Mouse (Mus musculus) embryonic facial prominence, embryonic 13.5 days (tissue): Measurements from ENCODE around the gene Gpr150. TPM values are rescaled to one million over a fixed set of nuclear protein-coding genes. Genes with fewer than 3 reads are reported as not detected.

Experiments
- ATAC-seq: fragments of 200-750 bp; cut with Nextera tagmentation; 2 replicates; pipeline ENCODE4 v1.8.0; 2017; ENCODE audit warnings: low read depth; ENCODE audit not compliant: insufficient number of reproducible peaks, insufficient read depth, low FRiP score, low TSS enrichment
- H3K27ac ChIP-seq: fragments of 300-500 bp; sonication (generic); 2 replicates; pipeline ENCODE4 v1.5.1; 2015; ENCODE audit warnings: moderate library complexity, mild to moderate bottlenecking, inconsistent platforms
- H3K27me3 ChIP-seq: fragments of 300-500 bp; sonication (generic); 2 replicates; pipeline ENCODE4 v1.6.1; 2015; ENCODE audit warnings: mild to moderate bottlenecking, inconsistent platforms
- H3K36me3 ChIP-seq: fragments of 300-500 bp; sonication (generic); 2 replicates; pipeline ENCODE4 v1.6.1; 2015; ENCODE audit warnings: mild to moderate bottlenecking, inconsistent platforms
- H3K4me1 ChIP-seq: fragments of 300-500 bp; sonication (generic); 2 replicates; pipeline ENCODE4 v1.6.1; 2015; ENCODE audit warnings: inconsistent platforms
- H3K4me2 ChIP-seq: fragments of 300-500 bp; sonication (generic); 2 replicates; pipeline ENCODE4 v1.6.1; 2015; ENCODE audit warnings: moderate library complexity, mild to moderate bottlenecking, inconsistent platforms
- H3K4me3 ChIP-seq: fragments of 300-500 bp; sonication (generic); 2 replicates; pipeline ENCODE4 v1.5.1; 2015; ENCODE audit warnings: mild to moderate bottlenecking, inconsistent platforms
- H3K9ac ChIP-seq: fragments of 300-500 bp; sonication (generic); 2 replicates; pipeline ENCODE4 v1.6.1; 2015; ENCODE audit warnings: mild to moderate bottlenecking, inconsistent platforms
- H3K9me3 ChIP-seq: fragments of 300-500 bp; sonication (generic); 2 replicates; pipeline ENCODE4 v1.6.1; 2016; ENCODE audit warnings: inconsistent platforms
- WGBS: fragments of 180-500 bp; shearing (Covaris S2); methylation state at CpG from one replicate; pipeline ENCODE4 v1.1.7; 2015; ENCODE audit warnings: mixed read lengths; 5-methylcytosine and 5-hydroxymethylcytosine counted together
- polyA plus RNA-seq: library from polyadenylated mRNA; unstranded; fragments of >200 nt; fragmentation: Nextera tagmentation; extraction: Ambion mirVana; gene quantifications from 2 replicates; pipeline ENCODE4 v1.2.1, GENCODE M21; 2015

The Gpr150 gene
- 0.12 TPM in 1 of 2 replicates, not detected in the other for polyA plus RNA-seq

DNA sequence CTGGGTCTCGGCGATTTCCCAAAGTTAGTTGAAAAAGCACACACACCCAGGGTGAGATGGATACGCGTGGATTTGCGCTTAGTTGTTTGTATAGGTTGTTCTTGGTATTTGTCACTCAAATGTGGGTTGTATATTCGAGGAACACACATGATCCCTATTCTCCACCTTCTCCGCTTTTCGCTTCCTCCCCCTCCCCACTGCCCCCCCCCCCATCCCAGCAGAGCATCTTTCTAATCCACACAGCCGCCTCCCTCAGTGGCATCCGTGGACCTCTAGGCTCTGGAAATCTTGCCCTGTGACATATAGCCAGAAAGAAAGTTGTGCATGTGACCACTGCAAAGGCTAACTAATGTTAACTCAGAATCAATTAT lies at the start of gene Gpr150:
TSS of gene Gpr150 (minus strand) at position 101 of the 371 bp plus-strand sequence.
- peaks cover 17% of the 10 kb centered on the region for H3K4me1 ChIP-seq
- H3K4me3 ChIP-seq, result peak within 1 kb of the TSS; percentile 50
- no peaks in the 10 kb centered on the region for H3K36me3 ChIP-seq
- H3K27me3 ChIP-seq, result peaks cover 65% of the 10 kb centered on the region
- no peaks in the 10 kb centered on the region for H3K9me3 ChIP-seq
- peak within 1 kb of the TSS; percentile 54 for H3K9ac ChIP-seq
- no peak for ATAC-seq
- WGBS, result 13% methylated on average over 10 of the region's 10 CpGs
- no peak within 1 kb of the TSS for H3K27ac ChIP-seq
- peak within 1 kb of the TSS; percentile 97 for H3K4me2 ChIP-seq

GRCm38 (mm10) chr13:76101989-76102388 lies 45.2 kb upstream of the Gpr150 start:
- Histone ChIP-seq H3K27ac (no peak overlapping the region), H3K36me3 (peaks cover 13% of the 10 kb centered on the region), H3K4me3 (no peak overlapping the region), H3K27me3 (no peaks in the 10 kb centered on the region), H3K4me1 (no peaks in the 10 kb centered on the region; the same call in 1 of the 2 replicates), H3K9ac (no peak overlapping the region), H3K4me2 (no peak overlapping the region), H3K9me3 (no peaks in the 10 kb centered on the region)
- ATAC-seq, result no peak
- 93% methylated on average over 2 of the region's 2 CpGs for WGBS

DNA sequence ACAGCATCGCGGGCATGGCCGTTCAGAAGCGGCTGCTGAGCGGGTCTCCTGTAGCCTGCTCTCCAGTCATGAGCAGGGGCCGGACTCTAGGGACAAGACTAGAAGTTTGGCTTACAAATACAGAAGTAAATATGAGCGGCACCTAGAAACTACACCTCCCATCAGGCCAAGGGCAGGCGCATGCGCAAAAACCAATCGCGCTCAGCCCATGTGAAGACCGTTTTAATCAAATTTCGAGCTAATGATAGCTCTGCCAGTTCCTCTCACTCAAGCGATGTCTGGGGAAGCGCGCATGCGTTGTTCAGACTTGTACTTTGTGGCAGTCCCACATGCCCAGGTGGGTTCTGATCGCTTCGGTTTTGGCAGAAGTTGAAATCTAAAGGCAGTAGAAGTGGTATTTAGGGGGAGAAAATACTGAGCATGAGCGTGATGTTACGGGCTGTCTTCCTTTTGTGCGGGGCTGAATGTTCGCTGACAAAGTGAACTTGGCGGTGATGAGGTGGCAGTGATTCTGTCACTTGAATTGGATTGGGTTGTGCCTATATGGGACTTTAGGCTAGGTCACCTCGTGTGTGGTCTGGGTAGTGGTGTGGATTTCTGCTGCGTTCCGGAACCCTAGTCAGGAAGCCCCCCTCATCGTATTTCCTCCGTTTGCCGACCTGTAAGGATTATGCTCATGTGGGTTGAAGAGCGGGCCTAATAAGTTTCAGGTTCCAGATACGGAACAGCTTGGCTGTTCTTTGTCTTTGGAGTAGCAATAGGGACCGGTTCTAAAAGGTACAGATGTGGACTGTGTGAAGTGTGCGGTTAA lies 41.9 kb upstream of the Gpr150 start, which contains the start of the genes Arsk and Ttc37:
TSS of gene Arsk (minus strand) at position 168 of the 811 bp plus-strand sequence.
TSS of gene Ttc37 (plus strand) at position 242 of the 811 bp plus-strand sequence.
- under 1% methylated on average over 34 of the region's 34 CpGs for WGBS
- Histone ChIP-seq H3K27me3 (no peaks in the 10 kb centered on the region), H3K4me2 (peak within 1 kb of the TSS; percentile 57), H3K9ac (peak within 1 kb of the TSS; percentile 79), H3K9me3 (no peaks in the 10 kb centered on the region), H3K4me1 (no peaks in the 10 kb centered on the region; the same call in 1 of the 2 replicates), H3K4me3 (peak within 1 kb of the TSS; percentile 75), H3K36me3 (peaks cover 13% of the 10 kb centered on the region), H3K27ac (peak within 1 kb of the TSS; percentile 79; the same call in 1 of the 2 replicates)
- peak; percentile 93 for ATAC-seq

GRCm38 (mm10) chr13:76098116-76098492 lies 41.3 kb upstream of the Gpr150 start:
- H3K36me3 ChIP-seq, result peaks cover 8% of the 10 kb centered on the region
- H3K4me1 ChIP-seq, result no peaks in the 10 kb centered on the region; the same call in 1 of the 2 replicates
- peak; percentile 81 for ATAC-seq
- peak overlapping the region; percentile 57 for H3K4me2 ChIP-seq
- no peaks in the 10 kb centered on the region for H3K9me3 ChIP-seq
- WGBS, result 3% methylated on average over 16 of the region's 16 CpGs
- H3K9ac ChIP-seq, result peak overlapping the region; percentile 79
- H3K27me3 ChIP-seq, result no peaks in the 10 kb centered on the region
- H3K4me3 ChIP-seq, result peak overlapping the region; percentile 75
- H3K27ac ChIP-seq, result peak overlapping the region; percentile 79; the same call in 1 of the 2 replicates

DNA sequence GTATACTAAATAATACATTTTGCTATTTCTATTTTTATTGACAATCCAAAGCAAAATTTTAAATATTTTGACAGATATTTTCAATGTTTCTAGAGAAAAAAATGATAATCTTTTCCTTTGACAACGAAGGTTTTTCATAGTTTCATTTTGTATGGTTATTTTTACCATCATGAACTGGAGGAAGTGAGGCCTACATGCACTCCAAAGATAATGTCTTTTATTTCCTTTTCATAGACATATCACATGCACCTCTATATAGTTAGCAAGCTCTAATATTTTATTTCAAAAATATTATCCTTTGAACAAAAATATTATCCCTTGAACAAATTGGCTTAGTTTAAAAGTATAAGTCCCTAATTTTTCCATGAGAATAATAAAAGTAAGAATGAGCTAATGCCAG lies 17.5 kb upstream of the Gpr150 start:
- Histone ChIP-seq H3K9ac (no peak overlapping the region), H3K27me3 (no peaks in the 10 kb centered on the region), H3K9me3 (no peaks in the 10 kb centered on the region), H3K4me3 (no peak overlapping the region), H3K27ac (no peak overlapping the region), H3K36me3 (no peaks in the 10 kb centered on the region), H3K4me1 (no peaks in the 10 kb centered on the region), H3K4me2 (no peak overlapping the region)
- ATAC-seq, result no peak
- WGBS, result 91% methylated on average over 1 of the region's 1 CpGs

- H3K27ac ChIP-seq, result no peak overlapping the region
- WGBS, result 57% methylated on average over 13 of the region's 13 CpGs
Measured at GRCm38 (mm10) chr13:76064363-76064945, 7.7 kb upstream of the Gpr150 start.

DNA sequence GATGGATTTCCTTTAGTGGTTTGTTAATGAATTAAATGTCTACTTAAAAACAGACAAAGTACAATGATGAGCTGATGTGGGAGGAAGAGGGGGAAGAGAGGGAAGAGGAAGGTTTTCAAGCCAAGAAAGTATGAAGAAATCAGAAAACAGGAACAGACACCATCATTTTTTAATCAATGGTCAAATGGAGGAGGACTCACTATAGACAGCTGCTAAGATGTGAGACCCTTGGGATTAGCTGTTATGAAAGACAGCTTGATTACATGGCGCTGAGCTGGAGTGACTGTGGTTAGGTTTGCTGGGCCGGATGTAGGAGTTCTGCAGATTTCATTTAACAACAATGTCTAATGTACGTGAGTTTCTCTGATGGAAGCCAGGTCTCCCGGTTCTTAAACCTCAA lies 6.8 kb upstream of the Gpr150 start:
- peaks cover 22% of the 10 kb centered on the region for H3K36me3 ChIP-seq
- H3K27ac ChIP-seq, result no peak overlapping the region
- H3K4me2 ChIP-seq, result no peak overlapping the region
- no peaks in the 10 kb centered on the region for H3K27me3 ChIP-seq
- H3K9ac ChIP-seq, result no peak overlapping the region
- 77% methylated on average over 4 of the region's 4 CpGs for WGBS
- H3K4me1 ChIP-seq, result no peaks in the 10 kb centered on the region
- ATAC-seq, result no peak
- no peak overlapping the region for H3K4me3 ChIP-seq
- no peaks in the 10 kb centered on the region for H3K9me3 ChIP-seq

More at GRCm38 (mm10) chr13:76064363-76064945, 7.7 kb upstream of the Gpr150 start:
- Histone ChIP-seq H3K36me3 (peaks cover 25% of the 10 kb centered on the region), H3K27me3 (no peaks in the 10 kb centered on the region), H3K9ac (no peak overlapping the region), H3K9me3 (no peaks in the 10 kb centered on the region), H3K4me3 (no peak overlapping the region), H3K4me1 (no peaks in the 10 kb centered on the region), H3K4me2 (no peak overlapping the region)
- no peak for ATAC-seq

- no peak overlapping the region for H3K27ac ChIP-seq
- H3K27me3 ChIP-seq, result peaks cover 8% of the 10 kb centered on the region
- peaks cover 22% of the 10 kb centered on the region for H3K36me3 ChIP-seq
- H3K4me3 ChIP-seq, result no peak overlapping the region
- H3K4me2 ChIP-seq, result no peak overlapping the region
- WGBS, result 89% methylated on average over 3 of the region's 3 CpGs
- no peak overlapping the region for H3K9ac ChIP-seq
- H3K4me1 ChIP-seq, result no peaks in the 10 kb centered on the region
- ATAC-seq, result no peak
- no peaks in the 10 kb centered on the region for H3K9me3 ChIP-seq
Measured at GRCm38 (mm10) chr13:76062569-76062968, 5.8 kb upstream of the Gpr150 start.

- H3K4me1 ChIP-seq, result no peaks in the 10 kb centered on the region
- H3K9me3 ChIP-seq, result no peaks in the 10 kb centered on the region
- no peak overlapping the region for H3K4me2 ChIP-seq
- no peak overlapping the region for H3K27ac ChIP-seq
- H3K36me3 ChIP-seq, result peaks cover 22% of the 10 kb centered on the region
- peaks cover 13% of the 10 kb centered on the region for H3K27me3 ChIP-seq
- WGBS, result 91% methylated on average over 3 of the region's 3 CpGs
- no peak overlapping the region for H3K4me3 ChIP-seq
- no peak for ATAC-seq
- no peak overlapping the region for H3K9ac ChIP-seq
Measured at GRCm38 (mm10) chr13:76062126-76062525, 5.3 kb upstream of the Gpr150 start.

GRCm38 (mm10) chr13:76059591-76059990 lies 2.8 kb upstream of the Gpr150 start:
- peaks cover 9% of the 10 kb centered on the region for H3K36me3 ChIP-seq
- H3K4me1 ChIP-seq, result peaks cover 17% of the 10 kb centered on the region
- no peaks in the 10 kb centered on the region for H3K9me3 ChIP-seq
- H3K27me3 ChIP-seq, result peaks cover 38% of the 10 kb centered on the region
- ATAC-seq, result no peak
- no peak overlapping the region for H3K27ac ChIP-seq
- WGBS, result 90% methylated on average over 4 of the region's 4 CpGs
- no peak overlapping the region for H3K9ac ChIP-seq
- H3K4me3 ChIP-seq, result no peak overlapping the region
- no peak overlapping the region for H3K4me2 ChIP-seq

DNA sequence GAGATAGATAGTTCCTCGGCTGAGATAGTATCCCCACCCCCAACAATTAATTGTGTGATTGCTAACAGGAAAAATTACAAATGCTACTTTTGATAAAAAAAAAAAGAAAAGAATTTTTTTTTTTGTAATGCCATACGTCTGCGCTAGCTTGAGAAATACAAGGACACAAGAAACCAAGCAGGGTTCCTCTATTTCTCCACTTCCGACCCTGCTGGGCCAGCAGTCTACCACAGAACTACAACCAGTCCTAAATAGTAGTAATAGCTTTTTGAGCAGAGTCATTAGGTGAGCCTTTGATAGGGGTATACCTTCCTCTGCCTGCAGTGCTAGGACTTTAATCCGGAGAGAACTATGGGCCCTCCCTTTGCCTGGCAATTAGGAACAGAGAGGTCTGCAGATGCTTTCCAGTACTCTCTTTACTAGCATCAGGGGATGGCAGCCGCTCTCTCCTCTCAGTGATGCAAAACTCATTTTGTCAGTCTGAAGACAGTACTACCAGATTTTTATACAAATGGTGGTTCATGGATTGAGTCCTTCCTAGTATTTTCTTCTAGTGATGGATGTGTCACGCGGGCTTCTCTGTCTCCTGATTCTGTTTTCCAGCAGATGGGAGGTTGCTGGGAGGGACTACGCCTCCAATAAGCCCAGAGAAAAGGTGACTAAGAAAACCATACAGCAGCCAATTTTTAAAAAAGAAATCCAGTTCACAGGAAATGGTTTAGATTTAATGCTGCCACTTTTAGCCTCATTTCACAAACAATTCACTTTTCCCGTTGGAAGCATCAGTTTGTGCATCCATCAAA lies 672 bp upstream of the Gpr150 start:
- Histone ChIP-seq H3K27ac (no peak overlapping the region), H3K36me3 (peaks cover 4% of the 10 kb centered on the region), H3K4me2 (no peak overlapping the region), H3K4me1 (peaks cover 17% of the 10 kb centered on the region), H3K9me3 (no peaks in the 10 kb centered on the region), H3K4me3 (no peak overlapping the region), H3K27me3 (peaks cover 59% of the 10 kb centered on the region), H3K9ac (no peak overlapping the region)
- 62% methylated on average over 10 of the region's 10 CpGs for WGBS
- ATAC-seq, result no peak
